Mouse (Mus musculus): ENCODE measurements around the gene Plpp2. TPM values are rescaled to one million over a fixed set of nuclear protein-coding genes. Genes with fewer than 3 reads are reported as not detected.

Gene Plpp2
- polyA plus RNA-seq, 1 experiment from 2014 or later, result 21.9 TPM

DNA sequence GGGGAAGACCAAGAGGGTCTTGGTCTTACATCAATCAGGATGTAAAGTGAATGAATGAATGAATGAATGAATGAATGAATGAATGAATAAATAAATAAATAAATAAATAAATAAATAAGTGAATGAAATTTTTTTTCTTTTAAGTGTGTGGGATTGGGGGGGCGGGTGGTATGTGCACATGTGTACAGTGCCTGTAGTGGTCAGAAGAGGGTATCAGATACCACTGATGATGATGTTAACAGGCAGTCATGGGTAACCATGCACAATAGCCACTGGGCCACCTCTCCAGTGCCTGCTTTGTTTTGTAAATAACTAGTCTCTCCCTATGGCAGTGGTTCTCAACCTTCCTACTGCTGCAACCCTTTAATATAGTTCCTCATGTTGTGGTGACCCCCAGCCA, 9.2 kb downstream of the Plpp2 start:
- ATAC-seq (ENCODE audit: low FRiP score, low read depth), result 0 out of 2 replicates have a peak, but pooled peaks have one; percentile 56
- no peak overlapping the region for H3K4me3 ChIP-seq
- no peaks in the 10 kb centered on the region for H3K27me3 ChIP-seq
- no peak overlapping the region for H3K27ac ChIP-seq (replicated peaks)
- no peak overlapping the region for H3K9ac ChIP-seq
- no peaks in the 10 kb centered on the region for H3K4me1 ChIP-seq (replicated peaks)
- no peak overlapping the region for H3K4me2 ChIP-seq
- 78% methylated on average over 1 of the region's 1 CpGs for WGBS
- H3K9me3 ChIP-seq, result no peaks in the 10 kb centered on the region
- H3K36me3 ChIP-seq, result no peaks in the 10 kb centered on the region

DNA sequence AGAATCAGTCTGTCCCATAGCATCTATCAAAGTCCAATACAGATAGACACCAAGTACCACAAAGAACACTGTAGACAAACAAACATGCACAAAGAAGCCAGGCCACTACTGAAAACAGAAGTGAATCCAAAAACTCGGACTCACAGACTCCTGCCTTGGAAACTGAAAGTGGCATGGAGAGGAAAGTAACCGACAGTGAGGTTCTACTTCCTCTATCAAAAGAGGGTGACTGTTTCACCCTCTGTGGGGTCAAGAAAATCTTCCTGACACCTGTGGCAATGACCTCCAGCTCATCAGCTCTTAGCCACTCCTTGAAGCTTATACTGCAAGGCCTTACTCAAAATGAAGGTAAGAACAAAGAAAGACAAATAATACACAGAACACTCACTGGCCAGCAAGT, 26.9 kb downstream of the Plpp2 start:
- no peak for ATAC-seq (ENCODE audit: low FRiP score, low read depth)
- Histone ChIP-seq H3K27ac (replicated peaks) (no peak overlapping the region), H3K9ac (no peak overlapping the region), H3K9me3 (no peaks in the 10 kb centered on the region), H3K4me1 (replicated peaks) (no peaks in the 10 kb centered on the region), H3K4me2 (no peak overlapping the region), H3K36me3 (no peaks in the 10 kb centered on the region), H3K4me3 (no peak overlapping the region), H3K27me3 (no peaks in the 10 kb centered on the region)
- 87% methylated on average over 2 of the region's 2 CpGs for WGBS

DNA sequence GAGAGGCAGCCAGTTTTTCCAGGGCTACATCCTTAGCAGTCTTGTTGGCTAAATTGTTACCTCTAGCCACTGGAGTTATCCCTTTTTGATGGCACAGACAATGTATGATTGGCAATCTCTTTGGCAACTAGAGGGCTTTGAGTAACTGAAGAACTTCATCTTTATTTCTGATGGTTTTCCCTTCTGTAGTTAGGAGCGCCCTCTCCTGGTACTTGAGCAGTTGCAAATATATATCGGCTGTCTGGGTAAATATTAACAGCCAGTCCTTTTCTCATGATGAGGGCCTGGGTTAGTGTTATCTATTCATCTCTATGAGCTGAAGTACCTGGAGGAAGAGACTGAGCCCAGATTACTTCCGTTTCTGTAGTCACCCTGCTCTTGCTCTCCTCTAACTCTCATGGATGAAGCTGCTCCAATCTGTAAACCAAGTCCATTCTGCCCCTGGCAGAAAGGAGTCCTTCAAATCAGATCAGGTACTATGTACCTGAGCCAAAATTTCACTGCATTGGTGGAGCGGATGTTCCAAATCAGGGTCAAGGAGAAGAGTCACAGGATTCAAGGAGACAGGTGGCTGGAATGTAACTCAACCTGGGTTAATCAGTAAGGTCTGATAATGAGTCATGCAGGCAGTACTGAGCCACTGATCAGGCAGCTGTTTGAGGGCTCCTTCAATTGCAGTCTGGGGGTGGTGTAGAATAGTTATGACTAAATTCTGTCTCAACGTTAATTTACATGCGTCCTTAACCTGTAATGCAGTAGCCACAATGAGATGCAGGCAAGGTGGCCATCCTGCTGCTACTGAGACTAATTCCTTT, 30.6 kb downstream of the Plpp2 start:
- ATAC-seq (ENCODE audit: low FRiP score, low read depth), result no peak
- no peaks in the 10 kb centered on the region for H3K4me1 ChIP-seq (replicated peaks)
- H3K27ac ChIP-seq (replicated peaks), result no peak overlapping the region
- H3K27me3 ChIP-seq, result no peaks in the 10 kb centered on the region
- no peak overlapping the region for H3K4me3 ChIP-seq
- H3K36me3 ChIP-seq, result no peaks in the 10 kb centered on the region
- no peak overlapping the region for H3K9ac ChIP-seq
- no peak overlapping the region for H3K4me2 ChIP-seq
- no peaks in the 10 kb centered on the region for H3K9me3 ChIP-seq
- 72% methylated on average over 6 of the region's 6 CpGs for WGBS

DNA sequence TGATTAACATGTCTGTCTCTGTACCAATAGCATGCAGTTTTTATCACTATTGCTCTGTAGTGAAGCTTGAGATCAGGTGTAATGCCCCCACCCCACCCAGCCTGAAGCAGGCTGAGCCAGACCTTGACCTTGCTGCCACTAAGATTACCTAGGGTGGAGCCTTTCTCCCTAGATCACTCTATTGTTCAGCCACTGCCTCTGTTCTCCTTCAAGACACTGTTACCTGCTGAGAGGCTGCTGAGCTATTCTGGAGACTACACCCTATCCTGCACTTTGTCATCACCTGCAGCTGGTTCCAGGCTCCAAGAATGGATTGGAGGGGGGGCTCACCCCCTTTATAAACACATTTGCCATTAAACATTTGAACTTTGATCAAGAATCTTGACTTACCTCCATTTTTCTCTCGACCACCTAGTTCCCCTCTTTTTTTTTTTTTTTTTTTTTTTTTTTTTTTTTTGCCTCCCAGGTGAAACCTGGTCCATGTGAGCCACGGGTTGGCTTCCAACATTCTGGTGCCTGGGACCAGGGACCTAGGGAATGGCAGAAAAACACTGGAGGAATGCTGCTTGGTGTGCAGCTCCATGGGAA, 36.8 kb downstream of the Plpp2 start:
- Histone ChIP-seq H3K27ac (replicated peaks) (no peak overlapping the region), H3K9me3 (no peaks in the 10 kb centered on the region), H3K4me3 (no peak overlapping the region), H3K36me3 (no peaks in the 10 kb centered on the region), H3K27me3 (no peaks in the 10 kb centered on the region), H3K4me1 (replicated peaks) (no peaks in the 10 kb centered on the region), H3K9ac (no peak overlapping the region), H3K4me2 (no peak overlapping the region)
- WGBS, result 67% methylated on average over 2 of the region's 2 CpGs
- no peak for ATAC-seq (ENCODE audit: low FRiP score, low read depth)

DNA sequence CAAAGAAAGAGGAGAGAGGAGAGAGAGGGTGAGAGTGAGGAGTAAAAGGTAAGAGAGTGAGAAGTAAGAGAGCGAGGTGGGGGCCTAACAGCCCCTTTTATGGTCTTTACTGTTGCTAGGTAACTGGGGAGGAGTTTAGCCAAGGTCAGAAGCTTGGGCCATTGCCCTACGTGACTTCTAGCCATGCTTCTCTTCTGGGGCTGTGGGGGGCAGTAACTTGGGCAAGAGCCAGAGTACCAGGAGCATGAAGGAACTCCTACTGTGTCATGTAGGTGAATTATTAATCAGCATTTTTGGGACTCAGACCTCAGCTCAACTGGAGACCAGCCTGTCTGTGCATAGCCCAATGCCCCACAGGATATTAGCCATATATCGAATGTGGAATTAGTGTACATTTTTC, 37.7 kb downstream of the Plpp2 start:
- Histone ChIP-seq H3K4me3 (no peak overlapping the region), H3K36me3 (no peaks in the 10 kb centered on the region), H3K27ac (replicated peaks) (no peak overlapping the region), H3K4me2 (no peak overlapping the region), H3K9ac (no peak overlapping the region), H3K9me3 (no peaks in the 10 kb centered on the region), H3K27me3 (no peaks in the 10 kb centered on the region), H3K4me1 (replicated peaks) (no peaks in the 10 kb centered on the region)
- WGBS, result 59% methylated on average over 3 of the region's 3 CpGs
- no peak for ATAC-seq (ENCODE audit: low FRiP score, low read depth)

Small RNAs within 50 kb of the gene (microRNA-seq; reads per million reads assigned to microRNA genes)
- not detected for gene Mir6909

Other genes with a start within 250 kb of the Plpp2 start
- gene Vmn2r82, start 177.3 kb downstream of the Plpp2 start, polyA plus RNA-seq (2015; fragmentation: Nextera tagmentation; extraction: Ambion mirVana), result not detected in 2 replicates
- gene Vmn2r83, start 65.1 kb downstream of the Plpp2 start, polyA plus RNA-seq (2015; fragmentation: Nextera tagmentation; extraction: Ambion mirVana), result not detected in 2 replicates
- 64.8 and 75.6 TPM in 2 replicates for gene Mier2, start 21.4 kb upstream of the Plpp2 start, polyA plus RNA-seq (2015; fragmentation: Nextera tagmentation; extraction: Ambion mirVana)
- not detected in 2 replicates for gene Theg, start 53.5 kb upstream of the Plpp2 start, polyA plus RNA-seq (2015; fragmentation: Nextera tagmentation; extraction: Ambion mirVana)
- gene C2cd4c, start 80.2 kb upstream of the Plpp2 start, polyA plus RNA-seq (2015; fragmentation: Nextera tagmentation; extraction: Ambion mirVana), result 0.54 and 0.60 TPM in 2 replicates
- 28.1 and 28.5 TPM in 2 replicates for gene Shc2, start 104.1 kb upstream of the Plpp2 start, polyA plus RNA-seq (2015; fragmentation: Nextera tagmentation; extraction: Ambion mirVana)
- 0.13 and 0.43 TPM in 2 replicates for gene Odf3l2, start 111.9 kb upstream of the Plpp2 start, polyA plus RNA-seq (2015; fragmentation: Nextera tagmentation; extraction: Ambion mirVana)
- gene Madcam1, start 130.8 kb upstream of the Plpp2 start, polyA plus RNA-seq (2015; fragmentation: Nextera tagmentation; extraction: Ambion mirVana), result 0.87 and 1.2 TPM in 2 replicates
- gene Tpgs1, start 135.6 kb upstream of the Plpp2 start, polyA plus RNA-seq (2015; fragmentation: Nextera tagmentation; extraction: Ambion mirVana), result 102 and 107 TPM in 2 replicates
- 82.4 and 91.7 TPM in 2 replicates for gene Cdc34, start 148.4 kb upstream of the Plpp2 start, polyA plus RNA-seq (2015; fragmentation: Nextera tagmentation; extraction: Ambion mirVana)
- gene Gzmm, start 155.2 kb upstream of the Plpp2 start, polyA plus RNA-seq (2015; fragmentation: Nextera tagmentation; extraction: Ambion mirVana), result 1.3 and 1.4 TPM in 2 replicates
- gene Bsg, start 170.7 kb upstream of the Plpp2 start, polyA plus RNA-seq (2015; fragmentation: Nextera tagmentation; extraction: Ambion mirVana), result 985 and 993 TPM in 2 replicates
- 2.6 and 2.8 TPM in 2 replicates for gene Hcn2, start 182.8 kb upstream of the Plpp2 start, polyA plus RNA-seq (2015; fragmentation: Nextera tagmentation; extraction: Ambion mirVana)
- gene Polrmt, start 212.8 kb upstream of the Plpp2 start, polyA plus RNA-seq (2015; fragmentation: Nextera tagmentation; extraction: Ambion mirVana), result 37.0 and 43.0 TPM in 2 replicates
- 2.2 and 2.4 TPM in 2 replicates for gene Fgf22, start 221.3 kb upstream of the Plpp2 start, polyA plus RNA-seq (2015; fragmentation: Nextera tagmentation; extraction: Ambion mirVana)
- gene Rnf126, start 233.2 kb upstream of the Plpp2 start, polyA plus RNA-seq (2015; fragmentation: Nextera tagmentation; extraction: Ambion mirVana), result 103 and 125 TPM in 2 replicates
- 2.3 and 2.5 TPM in 2 replicates for gene Fstl3, start 243.5 kb upstream of the Plpp2 start, polyA plus RNA-seq (2015; fragmentation: Nextera tagmentation; extraction: Ambion mirVana)